Mouse (Mus musculus) frontal cortex, postnatal 14 days (tissue): ENCODE results near the gene 4933415A04Rik.
A peak's percentile ranks its signal among the peaks of the same experiment; 100 is the strongest.

ENCODE experiments used
- DNase-seq, 2 experiments: peaks; one replicate each; pipeline ENCODE4 v3.0.0; 2022; ENCODE audit warnings: low spot score in 2 of 2

Gene 4933415A04Rik

DNA sequence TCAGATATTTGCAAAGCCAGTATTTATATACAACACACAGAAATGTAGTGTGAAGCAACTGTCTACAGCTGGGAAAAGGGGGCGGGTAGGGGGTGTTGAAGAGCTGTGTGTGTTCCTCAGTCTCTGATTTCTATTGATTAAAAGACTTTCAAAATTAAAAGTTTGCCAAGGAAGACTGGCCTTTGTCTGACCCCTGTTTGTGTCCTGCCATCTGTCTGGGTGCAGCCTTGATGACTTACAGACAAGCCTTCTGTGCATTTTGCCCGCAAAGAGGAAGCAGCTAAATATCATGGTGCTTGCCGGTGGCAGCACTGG lies 11.8 kb upstream of the 4933415A04Rik start:
- DNase-seq: no peak

DNA sequence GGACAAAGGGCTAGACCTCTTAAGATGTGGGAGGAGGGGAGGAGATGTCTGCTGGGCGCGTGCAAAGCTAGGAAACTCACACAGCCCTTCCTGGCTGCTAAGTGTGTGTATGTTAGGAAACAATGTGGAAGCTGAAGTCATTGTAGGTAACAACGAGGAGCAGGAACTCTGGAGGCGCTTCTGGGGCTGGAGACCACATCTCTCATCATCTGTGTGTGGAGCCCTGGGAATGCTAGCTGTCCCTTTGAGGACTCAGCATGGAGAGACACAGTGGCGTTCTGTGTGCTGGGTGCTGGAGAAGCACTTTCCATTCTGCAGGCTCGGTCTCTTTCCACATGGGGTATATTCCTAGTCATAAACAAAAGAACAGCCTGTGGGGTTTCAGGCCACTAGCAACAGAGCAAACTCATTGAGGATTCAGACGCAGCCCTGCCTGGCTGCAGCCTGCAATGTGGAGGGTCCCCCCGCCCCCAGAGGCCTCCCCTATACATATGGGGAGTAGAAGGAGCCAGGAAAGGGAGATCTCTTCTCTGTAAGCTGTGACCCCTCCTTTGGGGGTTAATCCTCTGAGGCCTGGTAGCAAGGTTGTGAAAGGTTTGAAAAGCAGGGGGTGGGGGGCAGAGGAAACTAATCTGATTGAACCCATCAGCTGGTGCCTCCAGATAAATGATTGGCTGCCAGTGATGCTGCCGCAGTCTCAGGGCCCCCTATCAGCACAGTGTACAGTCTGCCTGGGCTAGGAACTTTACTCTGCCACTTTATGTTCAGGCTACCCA lies 11.3 kb upstream of the 4933415A04Rik start:
- no peak for DNase-seq

DNA sequence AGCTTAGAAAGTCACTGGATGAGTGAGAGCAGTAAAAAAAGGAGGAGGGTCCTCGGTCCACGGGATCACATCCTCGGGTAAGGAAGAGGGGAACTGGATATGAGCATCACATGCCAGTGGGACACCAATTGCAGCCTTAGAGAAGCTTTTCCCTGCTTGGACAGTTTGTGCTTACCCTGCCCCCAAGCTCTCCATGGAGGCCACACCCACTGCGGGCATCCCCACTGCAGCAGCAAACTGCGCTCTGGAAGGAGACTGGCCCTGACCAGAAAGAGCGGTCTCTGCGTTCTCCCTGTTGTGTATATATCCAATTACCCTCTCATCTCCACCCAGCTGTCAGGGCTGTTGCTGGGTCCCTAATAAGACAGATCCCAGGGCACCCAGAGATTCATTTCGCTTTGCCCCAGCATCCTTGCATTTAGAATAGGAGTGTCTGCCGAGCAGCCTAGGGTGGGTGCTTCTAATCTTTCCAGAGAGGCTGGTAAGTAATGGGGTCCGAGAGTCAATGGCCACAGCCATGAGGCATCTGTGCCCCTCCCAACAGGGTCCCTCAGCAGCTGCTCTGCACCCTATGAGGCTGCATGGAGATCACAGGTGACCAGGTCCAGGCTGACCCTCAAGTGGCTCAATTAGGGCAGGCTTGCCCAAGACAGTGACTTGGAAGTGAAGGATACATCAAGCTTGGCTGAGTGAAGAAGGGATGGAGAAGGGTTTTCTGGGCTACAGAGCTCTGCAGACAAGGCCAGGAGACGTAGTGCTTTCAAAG lies 8.9 kb upstream of the 4933415A04Rik start:
- no peak for DNase-seq

- no peak for DNase-seq
Measured at GRCm38 (mm10) chr11:43585211-43586005, 1.4 kb upstream of the 4933415A04Rik start.

- no peak for DNase-seq
Measured at GRCm38 (mm10) chr11:43589530-43590072, 2.8 kb downstream of the 4933415A04Rik start.

- DNase-seq: no peak
Measured at GRCm38 (mm10) chr11:43601440-43601839, 14.6 kb downstream of the 4933415A04Rik start, which contains the start of gene Fabp6. Gene Fabp6, minus strand, starts transcription at chr11:43601540.

DNA sequence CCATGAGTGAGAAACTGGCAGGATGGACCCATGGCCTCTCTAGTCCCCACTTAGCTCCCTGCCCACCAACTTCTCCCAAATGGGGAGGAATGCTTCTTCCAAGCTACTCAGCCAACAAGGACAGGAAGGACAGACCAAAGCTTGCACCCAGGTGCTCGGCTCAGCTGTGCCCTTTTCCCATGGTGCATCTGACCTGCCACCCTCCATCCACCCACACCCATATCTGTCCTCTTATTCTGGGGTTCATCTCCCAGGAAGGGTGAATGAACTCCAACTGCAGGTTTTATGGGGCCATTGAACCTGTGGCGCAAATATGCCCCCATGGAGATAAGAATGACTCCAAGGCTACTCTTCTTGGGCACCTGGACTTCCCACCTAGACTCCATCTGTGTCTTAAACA lies 17.4 kb downstream of the 4933415A04Rik start:
- DNase-seq: no peak

GRCm38 (mm10) chr11:43604891-43605290 lies 18.1 kb downstream of the 4933415A04Rik start:
- no peak for DNase-seq

DNA sequence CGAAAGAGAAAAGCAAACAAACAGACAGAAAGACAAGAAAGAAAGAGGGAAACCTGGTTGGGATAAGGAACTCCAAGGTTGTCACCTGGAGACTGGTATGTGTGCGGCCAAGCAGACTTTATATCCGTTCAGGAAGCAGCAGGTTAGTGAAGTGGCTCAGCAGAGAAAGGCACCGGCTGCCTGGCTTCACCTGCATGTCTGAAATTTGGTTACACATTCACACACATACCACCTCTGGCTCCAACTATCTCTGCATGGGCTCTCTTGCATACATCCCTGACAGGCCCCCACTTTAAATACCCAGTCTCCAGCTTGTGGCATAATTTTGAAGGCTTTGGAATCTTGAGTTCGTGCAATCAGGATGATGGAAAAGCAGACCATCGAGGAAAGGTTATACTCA lies 19.0 kb downstream of the 4933415A04Rik start:
- no peak for DNase-seq

GRCm38 (mm10) chr11:43608440-43608839 lies 21.6 kb downstream of the 4933415A04Rik start:
- no peak for DNase-seq

DNA sequence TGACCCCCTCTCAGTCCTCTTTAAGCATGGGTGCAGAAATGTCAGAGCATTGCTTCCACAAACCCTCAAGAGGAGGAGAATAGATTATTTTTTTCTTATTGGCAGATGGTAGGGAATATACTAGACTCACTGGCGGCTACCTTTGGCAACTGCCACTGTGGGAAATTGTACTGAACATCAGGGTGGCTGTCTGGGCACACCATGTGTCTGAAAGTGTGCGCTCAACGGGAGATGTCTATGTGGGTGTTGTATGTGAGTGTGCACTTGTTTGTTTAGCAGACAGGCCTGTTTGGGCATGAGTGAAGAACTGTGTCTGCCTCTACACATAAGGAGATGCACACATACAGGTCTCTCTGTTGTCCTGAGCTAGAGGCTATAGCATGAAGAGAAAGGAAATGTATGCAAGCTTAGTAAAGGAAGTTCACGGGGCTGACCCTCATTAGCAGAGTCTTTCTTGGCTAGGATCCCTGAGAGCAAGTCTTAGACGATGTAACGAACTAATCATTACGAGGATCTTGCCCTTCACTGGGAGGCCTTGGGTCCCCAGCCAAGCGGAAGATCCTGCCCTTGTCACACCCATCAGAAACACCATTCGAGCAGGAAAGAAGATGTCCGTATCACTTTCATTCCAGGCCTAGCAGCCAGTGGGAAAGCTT lies 23.3 kb downstream of the 4933415A04Rik start:
- DNase-seq: no peak

GRCm38 (mm10) chr11:43610662-43611033 lies 23.8 kb downstream of the 4933415A04Rik start:
- no peak for DNase-seq

GRCm38 (mm10) chr11:43612834-43613488 lies 26.1 kb downstream of the 4933415A04Rik start:
- peak; percentile 48 to 78 for DNase-seq

DNA sequence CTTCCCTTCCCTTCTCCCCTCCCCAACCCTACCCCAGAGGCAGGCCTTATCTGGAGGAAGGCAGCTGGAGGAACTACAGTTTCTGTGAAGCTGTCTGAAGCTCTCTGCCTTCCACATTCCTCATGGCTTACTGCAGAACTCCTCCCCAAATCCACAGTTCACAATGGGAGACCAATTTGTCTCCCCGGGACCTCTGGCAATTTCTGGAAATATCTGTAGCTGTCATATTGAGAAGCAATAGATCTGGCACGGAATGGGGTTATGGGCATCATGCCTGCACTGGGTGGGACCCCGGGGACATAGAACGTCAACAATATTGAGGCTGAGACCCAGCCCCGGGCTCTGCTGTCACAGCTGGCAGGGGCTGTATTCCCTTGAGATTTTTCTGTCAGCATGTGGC lies 31.1 kb downstream of the 4933415A04Rik start:
- DNase-seq: no peak

GRCm38 (mm10) chr11:43618403-43618802 lies 31.6 kb downstream of the 4933415A04Rik start:
- no peak for DNase-seq

- no peak for DNase-seq
Measured at GRCm38 (mm10) chr11:43621769-43622168, 34.9 kb downstream of the 4933415A04Rik start.

DNA sequence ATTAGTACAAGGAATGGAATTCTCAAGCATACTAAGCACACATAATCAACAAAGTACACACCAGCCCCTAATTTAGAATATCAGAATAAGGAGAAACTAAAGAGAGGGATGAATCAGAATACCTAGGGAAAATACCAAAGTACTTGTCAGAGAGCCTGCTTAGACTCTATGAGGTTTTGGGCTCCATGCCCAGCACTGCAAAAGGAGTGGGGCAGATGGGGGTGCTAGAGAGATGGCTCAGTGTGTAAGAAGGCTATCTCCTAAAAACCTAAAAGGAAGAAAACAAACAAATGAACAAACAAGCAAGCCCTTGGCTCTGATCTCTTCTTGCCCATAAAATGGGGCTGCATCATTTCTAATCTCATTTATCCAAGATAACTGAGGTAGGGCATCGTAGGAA lies 37.5 kb downstream of the 4933415A04Rik start:
- no peak for DNase-seq

- DNase-seq: peak in 1 of 2 experiments; percentile 31
Measured at GRCm38 (mm10) chr11:43626300-43626926, 39.6 kb downstream of the 4933415A04Rik start.

GRCm38 (mm10) chr11:43626927-43627645 lies 40.2 kb downstream of the 4933415A04Rik start:
- DNase-seq: no peak

GRCm38 (mm10) chr11:43631645-43632044 lies 44.8 kb downstream of the 4933415A04Rik start:
- DNase-seq: no peak
